Mouse (Mus musculus) intestine, postnatal 0 days (tissue): ENCODE data around the gene Prkch. TPM values are rescaled to one million over a fixed set of nuclear protein-coding genes. Genes with fewer than 3 reads are reported as not detected.

Source experiments
- ATAC-seq: fragments of 200-750 bp; cut with Nextera tagmentation; 2 replicates; pipeline ENCODE4 v1.8.0; 2017; ENCODE audit warnings: mild to moderate bottlenecking, moderate TSS enrichment, moderate library complexity
- H3K27ac ChIP-seq: fragments of 300-500 bp; sonication (generic); 2 replicates; pipeline ENCODE4 v1.5.1; 2014; ENCODE audit warnings: mild to moderate bottlenecking, low read depth, low read length, moderate library complexity
- H3K27me3 ChIP-seq: fragments of 300-500 bp; sonication (generic); replicated peaks from 2 replicates; pipeline ENCODE4 v1.6.1; 2014; ENCODE audit warnings: low read length, mixed read lengths; ENCODE audit not compliant: control insufficient read depth, insufficient read depth
- H3K36me3 ChIP-seq: fragments of 300-500 bp; sonication (generic); 2 replicates; pipeline ENCODE4 v1.6.1; 2014; ENCODE audit warnings: mild to moderate bottlenecking, moderate library complexity; ENCODE audit not compliant: control insufficient read depth, insufficient read depth
- H3K4me1 ChIP-seq: fragments of 300-500 bp; sonication (generic); replicated peaks from 2 replicates; pipeline ENCODE4 v1.6.1; 2014; ENCODE audit warnings: antibody characterized with exemption, low read length, mixed read lengths; ENCODE audit not compliant: control insufficient read depth, insufficient read depth
- H3K4me2 ChIP-seq: fragments of 300-500 bp; sonication (generic); replicated peaks from 2 replicates; pipeline ENCODE4 v1.6.1; 2014; ENCODE audit warnings: low read depth, mild to moderate bottlenecking, moderate library complexity
- H3K4me3 ChIP-seq: fragments of 300-500 bp; sonication (generic); 2 replicates; pipeline ENCODE4 v1.5.1; 2014; ENCODE audit warnings: low read depth, low read length
- H3K9ac ChIP-seq: fragments of 300-500 bp; sonication (generic); 2 replicates; pipeline ENCODE4 v1.6.1; 2014; ENCODE audit warnings: mild to moderate bottlenecking, low read depth, low read length
- H3K9me3 ChIP-seq: fragments of 300-500 bp; sonication (generic); 2 replicates; pipeline ENCODE4 v1.6.1; 2016; ENCODE audit warnings: mixed run types; ENCODE audit not compliant: control insufficient read depth
- CTCF ChIP-seq: sonication (generic); IDR thresholded peaks from 2 replicates; pipeline ENCODE4 v1.5.1; 2016; ENCODE audit warnings: low read depth, mild to moderate bottlenecking, control low read depth, antibody characterized with exemption, moderate library complexity
- WGBS: fragments of 180-500 bp; shearing (Covaris S2); extraction: QIAGEN DNeasy Blood & Tissue Kit; methylation state at CpG from one replicate; pipeline ENCODE4 v1.1.7; 2014; 5-methylcytosine and 5-hydroxymethylcytosine counted together
- polyA plus RNA-seq: library from polyadenylated mRNA; unstranded; fragments of >200 nt; fragmentation: Nextera tagmentation; extraction: Ambion mirVana; gene quantifications from 2 replicates; pipeline ENCODE4 v1.2.1, GENCODE M21; 2015

The Prkch gene
- polyA plus RNA-seq, 1 experiment from 2014 or later, result 3.7 TPM

- Histone ChIP-seq H3K4me3 (no peak overlapping the region), H3K4me1 (0 out of 2 replicates have a peak, but pooled peaks cover 2% of the 10 kb centered on the region), H3K9me3 (no peaks in the 10 kb centered on the region), H3K27me3 (0 out of 2 replicates have a peak, but pooled peaks cover 3% of the 10 kb centered on the region), H3K27ac (no peak overlapping the region), H3K4me2 (no peak overlapping the region), H3K36me3 (no peaks in the 10 kb centered on the region), H3K9ac (no peak overlapping the region)
- TF ChIP-seq CTCF, result no peak
- WGBS, result 61% methylated on average over 1 of the region's 1 CpGs
- no peak for ATAC-seq
Measured at GRCm38 (mm10) chr12:73824828-73825227, 240.2 kb downstream of the Prkch start.

Other genes with a start within 250 kb of the Prkch start
- 83.6 and 84.5 TPM in 2 replicates for gene Tmem30b, start 38.4 kb upstream of the Prkch start, polyA plus RNA-seq